Mouse (Mus musculus): Measurements from ENCODE around the gene Eefsec. TPM values are rescaled to one million over a fixed set of nuclear protein-coding genes. Genes with fewer than 3 reads are reported as not detected.

Gene Eefsec
- polyA plus RNA-seq, 1 experiment from 2014 or later: 32.8 TPM

DNA sequence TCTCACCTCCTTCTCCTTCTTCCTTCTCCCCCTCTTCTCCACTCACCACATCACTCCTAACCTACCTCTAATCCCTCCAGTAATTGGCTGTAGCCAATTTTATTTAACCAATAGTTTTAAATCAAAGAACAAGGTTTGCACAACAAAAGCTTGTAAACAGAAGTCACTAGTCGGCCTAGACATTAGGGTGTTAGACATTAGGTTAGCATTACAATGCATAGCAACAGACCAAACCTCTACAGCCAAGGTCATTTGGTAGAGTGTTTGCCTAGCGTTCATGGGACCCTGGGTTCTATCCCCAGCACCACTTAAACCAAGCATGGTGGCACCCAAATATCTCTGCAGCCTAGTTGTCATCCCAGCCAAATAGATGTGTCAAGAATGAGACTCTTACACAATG, 8.2 kb upstream of the Eefsec start:
- WGBS: 72% methylated on average over 2 of the region's 2 CpGs

DNA sequence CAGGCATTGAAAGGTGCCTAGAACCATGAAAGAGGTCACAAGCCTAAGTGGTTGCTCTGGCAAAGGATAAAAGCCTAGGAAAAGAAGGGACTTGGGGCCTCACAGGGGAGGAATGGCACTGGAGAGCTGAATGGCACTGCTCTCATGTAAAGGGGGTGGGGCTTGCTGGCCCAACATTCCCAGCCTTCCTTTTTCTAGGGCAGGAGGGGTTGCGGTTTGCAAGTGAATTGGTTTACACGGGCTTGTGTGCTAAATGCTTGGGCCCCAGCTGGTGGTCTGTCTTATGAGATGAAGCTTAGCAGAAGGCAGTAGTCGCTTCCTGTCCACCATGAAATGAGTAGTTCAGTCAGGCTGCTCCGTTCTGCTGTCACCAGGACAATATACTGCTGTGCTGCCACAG, 1.1 kb upstream of the Eefsec start:
- H3K27ac ChIP-seq (ENCODE audit: low read depth, low read length): no peak overlapping the region
- WGBS: 38% methylated on average over 4 of the region's 4 CpGs
- no peak overlapping the region for H3K9ac ChIP-seq (ENCODE audit: low read depth, low read length)
- ATAC-seq: no peak
- H3K4me3 ChIP-seq (ENCODE audit: low read depth, low read length): no peak overlapping the region
- no peaks in the 10 kb centered on the region for H3K4me1 ChIP-seq (replicated peaks; ENCODE audit: control insufficient read depth, insufficient read depth, low read length)
- no peaks in the 10 kb centered on the region for H3K27me3 ChIP-seq (replicated peaks; ENCODE audit: control insufficient read depth, insufficient read depth, low read length)
- no peaks in the 10 kb centered on the region for H3K36me3 ChIP-seq (ENCODE audit: control insufficient read depth, insufficient read depth)
- TF ChIP-seq CTCF (IDR thresholded peaks at IDR 0.05; ENCODE audit: low read depth): no peak
- H3K4me2 ChIP-seq (replicated peaks; ENCODE audit: low read depth): no peak overlapping the region
- no peaks in the 10 kb centered on the region for H3K9me3 ChIP-seq (ENCODE audit: control insufficient read depth)

More for the DNA sequence above, 8.2 kb upstream of the Eefsec start:
- H3K4me2 ChIP-seq (replicated peaks; ENCODE audit: low read depth): no peak overlapping the region
- no peaks in the 10 kb centered on the region for H3K9me3 ChIP-seq (ENCODE audit: control insufficient read depth)
- TF ChIP-seq CTCF (IDR thresholded peaks at IDR 0.05; ENCODE audit: low read depth): no peak
- no peak overlapping the region for H3K4me3 ChIP-seq (ENCODE audit: low read depth, low read length)
- no peaks in the 10 kb centered on the region for H3K27me3 ChIP-seq (replicated peaks; ENCODE audit: control insufficient read depth, insufficient read depth, low read length)
- H3K27ac ChIP-seq (ENCODE audit: low read depth, low read length): no peak overlapping the region
- no peaks in the 10 kb centered on the region for H3K36me3 ChIP-seq (ENCODE audit: control insufficient read depth, insufficient read depth)
- H3K9ac ChIP-seq (ENCODE audit: low read depth, low read length): no peak overlapping the region
- H3K4me1 ChIP-seq (replicated peaks; ENCODE audit: control insufficient read depth, insufficient read depth, low read length): no peaks in the 10 kb centered on the region
- no peak for ATAC-seq

DNA sequence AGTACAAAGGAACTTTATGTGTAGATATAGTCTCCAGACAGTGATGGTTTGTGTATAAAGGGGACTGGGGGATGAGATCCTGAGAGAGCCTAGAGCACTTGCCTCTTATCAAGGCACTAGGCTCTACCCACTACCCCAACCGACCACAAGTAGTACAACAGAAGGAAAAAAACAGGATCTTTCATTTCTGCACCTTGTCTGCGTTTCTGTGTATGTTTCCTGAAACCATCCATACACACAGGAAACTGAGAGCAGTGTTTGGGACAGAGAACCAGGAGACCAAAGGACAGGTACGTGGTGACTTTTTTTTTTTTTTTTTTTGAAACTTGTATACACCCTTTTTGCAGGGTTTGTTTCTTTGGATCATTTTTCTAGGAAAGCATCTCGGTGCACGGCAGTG, 678 bp downstream of the Eefsec start:
- H3K4me2 ChIP-seq (replicated peaks; ENCODE audit: low read depth): peak overlapping the region; percentile 83
- no peak for ATAC-seq
- TF ChIP-seq CTCF (IDR thresholded peaks at IDR 0.05; ENCODE audit: low read depth): no peak
- 9% methylated on average over 5 of the region's 5 CpGs for WGBS
- no peaks in the 10 kb centered on the region for H3K27me3 ChIP-seq (replicated peaks; ENCODE audit: control insufficient read depth, insufficient read depth, low read length)
- H3K4me1 ChIP-seq (replicated peaks; ENCODE audit: control insufficient read depth, insufficient read depth, low read length): no peaks in the 10 kb centered on the region
- H3K27ac ChIP-seq (ENCODE audit: low read depth, low read length): no peak overlapping the region
- peak overlapping the region; percentile 76 for H3K9ac ChIP-seq (ENCODE audit: low read depth, low read length)
- no peaks in the 10 kb centered on the region for H3K36me3 ChIP-seq (ENCODE audit: control insufficient read depth, insufficient read depth)
- H3K4me3 ChIP-seq (ENCODE audit: low read depth, low read length): peak overlapping the region; percentile 74
- no peaks in the 10 kb centered on the region for H3K9me3 ChIP-seq (ENCODE audit: control insufficient read depth)

DNA sequence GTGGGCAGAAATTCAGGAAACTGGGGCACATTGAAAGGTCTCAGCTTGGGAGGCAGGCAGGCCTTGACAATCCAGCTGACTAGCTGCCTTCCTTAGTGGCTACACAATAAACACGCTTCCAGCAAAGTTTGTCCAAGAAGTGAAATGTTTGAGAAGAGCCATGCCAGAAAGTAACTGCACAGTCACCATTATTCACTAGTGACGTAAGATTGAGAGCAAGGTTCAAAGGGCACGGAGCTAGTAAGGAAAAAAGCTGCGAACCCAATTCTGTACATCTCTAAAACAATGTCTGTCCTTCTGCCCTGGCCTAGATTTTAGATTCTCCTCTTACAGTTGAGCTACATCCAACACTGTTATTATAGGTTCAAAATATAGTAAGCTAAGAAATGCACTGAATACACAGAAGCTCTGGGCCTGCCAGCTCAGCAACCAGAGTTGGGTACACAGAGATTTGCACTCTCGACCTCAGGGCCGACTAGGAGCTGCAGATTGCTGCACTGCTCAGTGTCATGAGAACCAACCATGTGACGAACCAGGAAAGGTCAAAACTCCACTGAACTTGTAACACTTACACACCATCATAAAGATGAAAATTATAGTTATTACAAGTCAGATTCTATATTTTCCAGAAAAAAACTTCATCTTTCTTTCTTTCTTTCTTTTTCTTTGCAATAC, 2.1 kb downstream of the Eefsec start:
- H3K4me1 ChIP-seq (replicated peaks; ENCODE audit: control insufficient read depth, insufficient read depth, low read length): no peaks in the 10 kb centered on the region
- peak overlapping the region; percentile 84 for H3K27ac ChIP-seq (ENCODE audit: low read depth, low read length)
- no peak overlapping the region for H3K9ac ChIP-seq (ENCODE audit: low read depth, low read length)
- no peak overlapping the region for H3K4me3 ChIP-seq (ENCODE audit: low read depth, low read length)
- no peaks in the 10 kb centered on the region for H3K27me3 ChIP-seq (replicated peaks; ENCODE audit: control insufficient read depth, insufficient read depth, low read length)
- no peak for TF ChIP-seq CTCF (IDR thresholded peaks at IDR 0.05; ENCODE audit: low read depth)
- no peaks in the 10 kb centered on the region for H3K36me3 ChIP-seq (ENCODE audit: control insufficient read depth, insufficient read depth)
- peak; percentile 65 for ATAC-seq
- 33% methylated on average over 7 of the region's 7 CpGs for WGBS
- H3K4me2 ChIP-seq (replicated peaks; ENCODE audit: low read depth): no peak overlapping the region
- H3K9me3 ChIP-seq (ENCODE audit: control insufficient read depth): no peaks in the 10 kb centered on the region

DNA sequence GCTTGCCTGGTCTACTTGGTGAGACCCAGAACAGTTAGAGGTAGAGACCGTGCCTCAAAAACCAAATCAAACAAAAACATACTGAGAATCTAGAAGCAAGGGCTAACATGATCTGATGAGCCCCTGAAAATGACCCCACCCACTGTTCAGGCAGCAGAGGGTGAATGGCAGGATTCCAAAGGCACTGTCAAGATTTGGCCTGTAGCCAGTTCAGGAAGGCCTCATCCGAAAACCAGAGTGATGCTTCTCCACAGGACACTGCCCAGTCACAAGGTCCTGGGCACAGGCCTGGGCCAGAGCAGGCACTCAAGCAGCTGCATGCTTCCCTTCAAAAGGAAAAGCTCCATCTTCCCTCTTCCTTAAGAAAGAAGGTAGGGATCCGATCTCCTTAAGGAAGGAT, 2.9 kb downstream of the Eefsec start:
- TF ChIP-seq CTCF (IDR thresholded peaks at IDR 0.05; ENCODE audit: low read depth): no peak
- WGBS: 70% methylated on average over 3 of the region's 3 CpGs
- Histone ChIP-seq H3K36me3 (ENCODE audit: control insufficient read depth, insufficient read depth) (no peaks in the 10 kb centered on the region), H3K9ac (ENCODE audit: low read depth, low read length) (no peak overlapping the region), H3K4me2 (replicated peaks; ENCODE audit: low read depth) (no peak overlapping the region), H3K9me3 (ENCODE audit: control insufficient read depth) (no peaks in the 10 kb centered on the region), H3K27ac (ENCODE audit: low read depth, low read length) (peak overlapping the region; percentile 75), H3K27me3 (replicated peaks; ENCODE audit: control insufficient read depth, insufficient read depth, low read length) (no peaks in the 10 kb centered on the region), H3K4me1 (replicated peaks; ENCODE audit: control insufficient read depth, insufficient read depth, low read length) (no peaks in the 10 kb centered on the region), H3K4me3 (ENCODE audit: low read depth, low read length) (no peak overlapping the region)
- ATAC-seq: no peak

DNA sequence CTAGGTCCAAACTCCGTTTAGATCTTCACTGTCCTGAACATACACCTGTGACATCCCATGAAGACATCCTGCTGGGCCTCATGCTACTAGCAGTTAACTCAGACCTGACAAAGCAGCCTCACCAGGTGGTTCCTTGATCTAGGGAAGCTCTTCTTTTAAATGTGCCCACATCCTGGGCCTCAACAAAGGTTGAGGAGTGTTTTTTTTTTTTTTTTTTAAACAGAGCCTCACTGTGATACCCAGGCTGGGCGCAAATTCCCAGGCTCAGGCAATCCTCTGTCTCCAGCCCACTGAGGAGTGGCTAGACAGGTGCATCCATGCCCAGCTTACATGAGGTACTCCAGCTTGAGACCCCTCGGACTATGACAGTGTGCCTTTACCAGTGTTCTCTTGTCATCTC, 3.8 kb downstream of the Eefsec start:
- H3K4me3 ChIP-seq (ENCODE audit: low read depth, low read length): no peak overlapping the region
- no peak overlapping the region for H3K27ac ChIP-seq (ENCODE audit: low read depth, low read length)
- H3K9me3 ChIP-seq (ENCODE audit: control insufficient read depth): no peaks in the 10 kb centered on the region
- H3K4me2 ChIP-seq (replicated peaks; ENCODE audit: low read depth): no peak overlapping the region
- H3K4me1 ChIP-seq (replicated peaks; ENCODE audit: control insufficient read depth, insufficient read depth, low read length): no peaks in the 10 kb centered on the region
- no peaks in the 10 kb centered on the region for H3K27me3 ChIP-seq (replicated peaks; ENCODE audit: control insufficient read depth, insufficient read depth, low read length)
- no peaks in the 10 kb centered on the region for H3K36me3 ChIP-seq (ENCODE audit: control insufficient read depth, insufficient read depth)
- 79% methylated on average over 3 of the region's 3 CpGs for WGBS
- H3K9ac ChIP-seq (ENCODE audit: low read depth, low read length): no peak overlapping the region
- TF ChIP-seq CTCF (IDR thresholded peaks at IDR 0.05; ENCODE audit: low read depth): no peak
- ATAC-seq: no peak
